11 mouse cellular contexts compared by ENCODE assay signal in genomic region chr19:23175511-23175910, GRCm38 (mm10).
"Had no signal": no experiment of that assay in that cellular context is flagged by ENCODE, and none has a peak within 500 bp of the region (broad histone marks: within the 10 kb centered on the region; RNA-seq: fewer than 3 reads in every experiment).

No protein-coding gene starts in this region.

- H3K36me3 ChIP-seq: intestine, embryonic 15.5 days; limb, embryonic 13.5 days; midbrain, embryonic 12.5 days had no signal

- H3K9ac ChIP-seq: intestine, embryonic 15.5 days; limb, embryonic 13.5 days; liver, embryonic 14.5 days; midbrain, embryonic 12.5 days had no signal

- DNase-seq: kidney, adult 18-20 months; kidney, postnatal 14 days; left cerebral cortex, postnatal 4 days; right cerebral cortex, postnatal 14 days; thymus, postnatal 36 days had no signal

- H3K27me3 ChIP-seq: intestine, embryonic 15.5 days; limb, embryonic 13.5 days; midbrain, embryonic 12.5 days had no signal

- H3K4me2 ChIP-seq: intestine, embryonic 15.5 days; limb, embryonic 13.5 days; midbrain, embryonic 12.5 days had no signal

- ATAC-seq: intestine, embryonic 15.5 days; midbrain, embryonic 16.5 days had no signal

- H3K27ac ChIP-seq: intestine, embryonic 15.5 days; layer of hippocampus, adult 2 months; limb, embryonic 13.5 days; liver, embryonic 14.5 days; midbrain, embryonic 12.5 days had no signal

- H3K4me3 ChIP-seq: intestine, embryonic 15.5 days; layer of hippocampus, adult 2 months; limb, embryonic 13.5 days; midbrain, embryonic 12.5 days had no signal

- H3K9me3 ChIP-seq: intestine, embryonic 15.5 days; limb, embryonic 13.5 days; midbrain, embryonic 12.5 days had no signal

- H3K4me1 ChIP-seq: intestine, embryonic 15.5 days; limb, embryonic 13.5 days; midbrain, embryonic 12.5 days had no signal
